30 mouse cellular contexts compared by ENCODE assay signal in the genomic region with DNA sequence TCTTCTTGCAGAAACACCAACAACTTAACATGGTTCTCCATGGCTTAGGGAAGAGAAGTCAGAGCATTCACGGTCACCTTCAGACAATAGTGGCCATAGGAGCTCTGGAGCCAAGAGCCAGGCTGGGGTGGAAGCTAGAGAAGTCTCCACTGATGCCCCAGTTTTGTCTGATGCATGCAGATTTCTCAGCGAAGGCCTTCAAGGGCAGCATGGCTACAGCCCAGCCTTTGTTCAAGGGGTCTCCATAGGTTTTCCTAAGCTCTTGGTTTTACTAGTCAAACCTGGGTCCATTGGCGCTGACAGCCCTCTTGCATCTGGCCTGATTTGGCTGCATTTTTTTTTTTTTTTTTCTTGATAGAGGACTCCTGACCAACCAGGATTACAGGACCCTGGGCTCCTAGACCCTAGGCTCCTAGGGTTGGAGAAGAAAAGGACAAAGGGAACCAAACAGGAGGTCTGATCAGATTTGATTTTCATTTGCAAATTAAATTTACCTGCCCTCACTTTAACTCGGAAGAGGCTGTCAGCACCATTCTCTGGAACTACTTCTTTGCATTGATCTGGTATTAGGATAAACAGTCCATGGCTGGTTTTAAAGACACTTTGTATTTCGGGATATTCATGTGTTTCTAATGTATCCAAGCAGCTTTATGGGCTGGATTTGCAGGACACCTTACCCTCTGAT. TPM values are rescaled to one million over a fixed set of nuclear protein-coding genes. Genes with fewer than 3 reads are reported as not detected.
DNase-seq lines count a peak whose midpoint lies in the region; ATAC-seq lines count a peak whose summit lies in the region.
"Had no signal": no experiment of that assay in that cellular context is flagged by ENCODE, and none has a peak within 500 bp of the region (broad histone marks: within the 10 kb centered on the region; RNA-seq: fewer than 3 reads in every experiment).

No protein-coding gene starts in this region.

- no peak overlapping the region for H3K4me2 ChIP-seq in midbrain, embryonic 14.5 days (ENCODE audit: low read length)
- no peak overlapping the region for H3K4me2 ChIP-seq in midbrain, embryonic 13.5 days (replicated peaks)
- H3K4me2 ChIP-seq in limb, embryonic 11.5 days (ENCODE audit: low read depth, severe bottlenecking) = peak overlapping the region; percentile 62
- H3K4me2 ChIP-seq: embryonic facial prominence, embryonic 12.5 days; forebrain, embryonic 15.5 days; heart, embryonic 11.5 days; neural tube, embryonic 12.5 days had no signal

- no peak overlapping the region for H3K27ac ChIP-seq in heart, embryonic 10.5 days
- no peak overlapping the region for H3K27ac ChIP-seq in midbrain, embryonic 14.5 days (replicated peaks; ENCODE audit: low read depth, low read length)
- H3K27ac ChIP-seq in midbrain, embryonic 13.5 days = no peak overlapping the region
- H3K27ac ChIP-seq in limb, embryonic 11.5 days (replicated peaks; ENCODE audit: low read depth, low read length) = peak overlapping the region; percentile 42; the same call in 1 of the 2 replicates
- H3K27ac ChIP-seq: embryonic facial prominence, embryonic 12.5 days; forebrain, embryonic 15.5 days; neural tube, embryonic 12.5 days had no signal

- DNase-seq in heart, embryonic 10.5 days (ENCODE audit: low spot score) = peak; percentile 69
- no peak for DNase-seq in heart, adult 9 months (ENCODE audit: low spot score in 2 of 2)
- DNase-seq in midbrain, embryonic 14.5 days = peak; percentile 3
- DNase-seq in limb, embryonic 11.5 days (ENCODE audit: low spot score) = peak; percentile 60
- no peak for DNase-seq in gastrocnemius, postnatal 4 days (ENCODE audit: low spot score in 2 of 2)
- no peak for DNase-seq in lung, postnatal 25 days (ENCODE audit: low spot score)
- DNase-seq: adrenal gland, postnatal 36 days; cerebellum, adult 18-20 months; cerebellum, postnatal 25 days; gastrocnemius, postnatal 25 days; heart, postnatal 10 days; kidney, adult 2 months; kidney, postnatal 25 days; liver; right cerebral cortex, adult 18-20 months; thymus, postnatal 25 days had no signal

- H3K9ac ChIP-seq in midbrain, embryonic 14.5 days (replicated peaks; ENCODE audit: low read length) = no peak overlapping the region
- H3K9ac ChIP-seq in midbrain, embryonic 13.5 days (replicated peaks) = no peak overlapping the region
- peak overlapping the region; percentile 93 for H3K9ac ChIP-seq in limb, embryonic 11.5 days (ENCODE audit: low read length)
- H3K9ac ChIP-seq: embryonic facial prominence, embryonic 12.5 days; forebrain, embryonic 15.5 days; neural tube, embryonic 12.5 days had no signal

- 3% methylated on average over 5 of the region's 5 CpGs for WGBS in heart, embryonic 10.5 days
- 3% methylated on average over 5 of the region's 5 CpGs for WGBS in midbrain, embryonic 14.5 days
- WGBS in midbrain, embryonic 13.5 days = 5% methylated on average over 5 of the region's 5 CpGs
- 5% methylated on average over 5 of the region's 5 CpGs for WGBS in limb, embryonic 11.5 days

- no peak overlapping the region for H3K4me3 ChIP-seq in heart, embryonic 10.5 days
- H3K4me3 ChIP-seq in midbrain, embryonic 14.5 days (replicated peaks; ENCODE audit: low read depth, low read length) = no peak overlapping the region
- no peak overlapping the region for H3K4me3 ChIP-seq in midbrain, embryonic 13.5 days (replicated peaks)
- peak overlapping the region; percentile 69 for H3K4me3 ChIP-seq in limb, embryonic 11.5 days (ENCODE audit: low read depth, low read length)
- H3K4me3 ChIP-seq: embryonic facial prominence, embryonic 12.5 days; erythroblast, embryonic 14.5 days; forebrain, embryonic 15.5 days; neural tube, embryonic 12.5 days had no signal

- no peak for ATAC-seq in midbrain, embryonic 14.5 days (ENCODE audit: low FRiP score, low TSS enrichment)
- no peak for ATAC-seq in midbrain, embryonic 13.5 days
- no peak for ATAC-seq in limb, embryonic 11.5 days (ENCODE audit: insufficient number of reproducible peaks, low FRiP score, low TSS enrichment, low read depth)
- ATAC-seq: forebrain, embryonic 15.5 days; hindbrain, embryonic 16.5 days; lung, postnatal 0 days had no signal

- peaks cover 14% of the 10 kb centered on the region for H3K4me1 ChIP-seq in heart, embryonic 10.5 days
- H3K4me1 ChIP-seq in midbrain, embryonic 14.5 days (ENCODE audit: control insufficient read depth, insufficient read depth, low read length) = no peaks in the 10 kb centered on the region
- peaks cover 6% of the 10 kb centered on the region; the same call in 1 of the 2 replicates for H3K4me1 ChIP-seq in midbrain, embryonic 13.5 days (replicated peaks)
- 0 out of 2 replicates have a peak, but pooled peaks cover 9% of the 10 kb centered on the region for H3K4me1 ChIP-seq in limb, embryonic 11.5 days (ENCODE audit: control insufficient read depth, insufficient read depth, low read length)

- no peaks in the 10 kb centered on the region for H3K36me3 ChIP-seq in heart, embryonic 10.5 days
- no peaks in the 10 kb centered on the region for H3K36me3 ChIP-seq in midbrain, embryonic 14.5 days (ENCODE audit: control insufficient read depth, insufficient read depth, low read length)
- no peaks in the 10 kb centered on the region for H3K36me3 ChIP-seq in midbrain, embryonic 13.5 days
- no peaks in the 10 kb centered on the region for H3K36me3 ChIP-seq in limb, embryonic 11.5 days (ENCODE audit: control insufficient read depth, insufficient read depth, low read length)
- H3K36me3 ChIP-seq: embryonic facial prominence, embryonic 12.5 days; forebrain, embryonic 15.5 days; neural tube, embryonic 12.5 days had no signal

- no peaks in the 10 kb centered on the region for H3K9me3 ChIP-seq in heart, embryonic 10.5 days
- no peaks in the 10 kb centered on the region for H3K9me3 ChIP-seq in midbrain, embryonic 14.5 days (ENCODE audit: control insufficient read depth, low read length)
- H3K9me3 ChIP-seq in midbrain, embryonic 13.5 days = no peaks in the 10 kb centered on the region
- no peaks in the 10 kb centered on the region for H3K9me3 ChIP-seq in limb, embryonic 11.5 days (ENCODE audit: control insufficient read depth, low read length)
- H3K9me3 ChIP-seq: embryonic facial prominence, embryonic 12.5 days; forebrain, embryonic 15.5 days; neural tube, embryonic 12.5 days had no signal

- peaks cover 97% of the 10 kb centered on the region for H3K27me3 ChIP-seq in heart, embryonic 10.5 days (ENCODE audit: insufficient read depth, poor library complexity, severe bottlenecking)
- H3K27me3 ChIP-seq in midbrain, embryonic 14.5 days (ENCODE audit: control insufficient read depth, insufficient read depth, low read length) = peaks cover 93% of the 10 kb centered on the region
- H3K27me3 ChIP-seq in midbrain, embryonic 13.5 days = peaks cover 99% of the 10 kb centered on the region
- H3K27me3 ChIP-seq in limb, embryonic 11.5 days (ENCODE audit: control insufficient read depth, insufficient read depth, low read length) = peaks cover 60% of the 10 kb centered on the region

RNA-seq across cellular contexts. Expression of a gene that starts 3.6 kb away (rescaled TPM):
- not detected in 2 replicates for polyA plus RNA-seq in heart, embryonic 10.5 days (2016; fragmentation: Nextera tagmentation; extraction: Ambion mirVana)
- polyA plus RNA-seq in midbrain, embryonic 14.5 days (2014; fragmentation: Nextera tagmentation; extraction: Ambion mirVana) = not detected in 2 replicates
- not detected in 2 replicates for polyA plus RNA-seq in midbrain, embryonic 13.5 days (2015; fragmentation: Nextera tagmentation; extraction: Ambion mirVana)
- 25.1 and 29.7 TPM in 2 replicates for polyA plus RNA-seq in limb, embryonic 11.5 days (2014; fragmentation: Nextera tagmentation; extraction: Ambion mirVana)
- total RNA-seq in gastrocnemius, postnatal 4 days (2021) = 1 to 10 TPM; 1.1 to 1.3 TPM
- total RNA-seq: adrenal gland, postnatal 36 days; heart, postnatal 10 days; layer of hippocampus, postnatal 10 days; left cerebral cortex, adult 8-10 months; megakaryocyte progenitor cell, adult 5-6 weeks had no signal
- polyA plus RNA-seq: embryonic facial prominence, embryonic 12.5 days; erythroblast, embryonic 14.5 days; forebrain, embryonic 15.5 days; heart, embryonic 11.5 days; hindbrain, embryonic 16.5 days; kidney, adult 2 months; liver, embryonic 16.5 days; lung, postnatal 0 days; small intestine, adult 2 months; testis, adult 2 months had no signal

RNA-seq across cellular contexts. Expression of a gene that starts 18.6 kb away (rescaled TPM):
- polyA plus RNA-seq in heart, embryonic 10.5 days (2016; fragmentation: Nextera tagmentation; extraction: Ambion mirVana) = 0.06 and 1.7 TPM in 2 replicates
- polyA plus RNA-seq in midbrain, embryonic 14.5 days (2014; fragmentation: Nextera tagmentation; extraction: Ambion mirVana) = not detected in 2 replicates
- not detected in 2 replicates for polyA plus RNA-seq in midbrain, embryonic 13.5 days (2015; fragmentation: Nextera tagmentation; extraction: Ambion mirVana)
- 66.3 and 78.0 TPM in 2 replicates for polyA plus RNA-seq in limb, embryonic 11.5 days (2014; fragmentation: Nextera tagmentation; extraction: Ambion mirVana)
- 1 to 10 TPM; 6.0 to 6.6 TPM for total RNA-seq in gastrocnemius, postnatal 4 days (2021)
- total RNA-seq: adrenal gland, postnatal 36 days; heart, postnatal 10 days; layer of hippocampus, postnatal 10 days; left cerebral cortex, adult 8-10 months; megakaryocyte progenitor cell, adult 5-6 weeks had no signal
- polyA plus RNA-seq: erythroblast, embryonic 14.5 days; forebrain, embryonic 15.5 days; heart, embryonic 11.5 days; hindbrain, embryonic 16.5 days; liver, embryonic 16.5 days; lung, postnatal 0 days; small intestine, adult 2 months; testis, adult 2 months had no signal

RNA-seq across cellular contexts. Expression of a gene that starts 23.6 kb away (rescaled TPM):
- polyA plus RNA-seq in heart, embryonic 10.5 days (2016; fragmentation: Nextera tagmentation; extraction: Ambion mirVana) = 0.30 and 3.6 TPM in 2 replicates
- not detected in 2 replicates for polyA plus RNA-seq in midbrain, embryonic 14.5 days (2014; fragmentation: Nextera tagmentation; extraction: Ambion mirVana)
- 0.30 TPM in 1 of 2 replicates, not detected in the other for polyA plus RNA-seq in midbrain, embryonic 13.5 days (2015; fragmentation: Nextera tagmentation; extraction: Ambion mirVana)
- 274 and 278 TPM in 2 replicates for polyA plus RNA-seq in limb, embryonic 11.5 days (2014; fragmentation: Nextera tagmentation; extraction: Ambion mirVana)
- total RNA-seq in gastrocnemius, postnatal 4 days (2021) = 10 to 100 TPM; 31.5 to 32.3 TPM
- total RNA-seq: heart, postnatal 10 days; layer of hippocampus, postnatal 10 days; left cerebral cortex, adult 8-10 months had no signal
- polyA plus RNA-seq: erythroblast, embryonic 14.5 days; forebrain, embryonic 15.5 days; hindbrain, embryonic 16.5 days; lung, postnatal 0 days; small intestine, adult 2 months had no signal

RNA-seq across cellular contexts. Expression of a gene that starts 33.4 kb away (rescaled TPM):
- polyA plus RNA-seq in heart, embryonic 10.5 days (2016; fragmentation: Nextera tagmentation; extraction: Ambion mirVana) = 0.37 and 5.6 TPM in 2 replicates
- polyA plus RNA-seq in midbrain, embryonic 14.5 days (2014; fragmentation: Nextera tagmentation; extraction: Ambion mirVana) = not detected in 2 replicates
- polyA plus RNA-seq in midbrain, embryonic 13.5 days (2015; fragmentation: Nextera tagmentation; extraction: Ambion mirVana) = not detected in 2 replicates
- polyA plus RNA-seq in limb, embryonic 11.5 days (2014; fragmentation: Nextera tagmentation; extraction: Ambion mirVana) = 86.7 and 90.5 TPM in 2 replicates
- total RNA-seq in gastrocnemius, postnatal 4 days (2021) = 10 to 100 TPM; 16.5 to 17.7 TPM
- total RNA-seq: heart, postnatal 10 days; layer of hippocampus, postnatal 10 days; left cerebral cortex, adult 8-10 months had no signal
- polyA plus RNA-seq: embryonic facial prominence, embryonic 12.5 days; erythroblast, embryonic 14.5 days; forebrain, embryonic 15.5 days; small intestine, adult 2 months had no signal

RNA-seq across cellular contexts. Expression of a gene that starts 42.6 kb away (rescaled TPM):
- 0.11 and 2.5 TPM in 2 replicates for polyA plus RNA-seq in heart, embryonic 10.5 days (2016; fragmentation: Nextera tagmentation; extraction: Ambion mirVana)
- polyA plus RNA-seq in midbrain, embryonic 14.5 days (2014; fragmentation: Nextera tagmentation; extraction: Ambion mirVana) = not detected in 2 replicates
- not detected in 2 replicates for polyA plus RNA-seq in midbrain, embryonic 13.5 days (2015; fragmentation: Nextera tagmentation; extraction: Ambion mirVana)
- polyA plus RNA-seq in limb, embryonic 11.5 days (2014; fragmentation: Nextera tagmentation; extraction: Ambion mirVana) = 14.7 and 16.2 TPM in 2 replicates
- 10 to 100 TPM; 11.2 to 12.5 TPM for total RNA-seq in gastrocnemius, postnatal 4 days (2021)
- total RNA-seq: layer of hippocampus, postnatal 10 days; left cerebral cortex, adult 8-10 months had no signal
- polyA plus RNA-seq: forebrain, embryonic 15.5 days had no signal

Comparison
In these comparisons a context has a peak if more than half of its experiments do, and no peak if none do; other contexts are left out.
1. DNase-seq: peak in heart, embryonic 10.5 days (single experiment), midbrain, embryonic 14.5 days (single experiment) and limb, embryonic 11.5 days (single experiment); none in heart, adult 9 months (0 of 2), gastrocnemius, postnatal 4 days (0 of 2) and lung, postnatal 25 days (single experiment).
2. RNA of a gene that starts 3.6 kb away (polyA plus RNA-seq): 25.1 to 29.7 TPM in limb, embryonic 11.5 days; not detected in heart, embryonic 10.5 days, not detected in midbrain, embryonic 14.5 days and not detected in midbrain, embryonic 13.5 days; every median in the first group is over 10 times any median in the second.
3. RNA of a gene that starts 18.6 kb away (polyA plus RNA-seq): 66.3 to 78.0 TPM in limb, embryonic 11.5 days; 0.06 to 1.7 TPM in heart, embryonic 10.5 days, not detected in midbrain, embryonic 13.5 days and not detected in midbrain, embryonic 14.5 days; every median in the first group is over 10 times any median in the second.
4. RNA of a gene that starts 23.6 kb away (polyA plus RNA-seq): 274 to 278 TPM in limb, embryonic 11.5 days; 0.30 to 3.6 TPM in heart, embryonic 10.5 days, not detected in midbrain, embryonic 14.5 days and 0.30 TPM in midbrain, embryonic 13.5 days; every median in the first group is over 10 times any median in the second.